Mouse (Mus musculus): ENCODE data around the gene Eipr1.

- TF ChIP-seq CTCF (conservative IDR thresholded peaks at IDR 0.05 in 1 of 2, IDR thresholded peaks at IDR 0.05 in 1 of 2; ENCODE audit: low read depth in 2 of 2, low read length in 2 of 2) = no peak
- TF ChIP-seq ZMIZ1 (IDR thresholded peaks at IDR 0.05; ENCODE audit: low read depth, low read length) = no peak
- no peak for TF ChIP-seq UBTF (IDR thresholded peaks at IDR 0.05; ENCODE audit: low read depth, low read length)
- no peak for TF ChIP-seq POLR2A (IDR thresholded peaks at IDR 0.05; ENCODE audit: low read depth, low read length)
- no peak for TF ChIP-seq KAT2A (IDR thresholded peaks at IDR 0.05; ENCODE audit: insufficient replicate concordance, low read length)
- TF ChIP-seq MEF2A (IDR thresholded peaks at IDR 0.05; ENCODE audit: borderline replicate concordance, low read depth, low read length) = no peak
- TF ChIP-seq CHD2 (IDR thresholded peaks at IDR 0.05; ENCODE audit: low read length) = no peak
- TF ChIP-seq MAX (IDR thresholded peaks at IDR 0.05; ENCODE audit: low read length) = no peak
- TF ChIP-seq SIN3A (IDR thresholded peaks at IDR 0.05; ENCODE audit: low read length) = no peak
- TF ChIP-seq USF1 (IDR thresholded peaks at IDR 0.05; ENCODE audit: low read depth, low read length) = no peak
- no peak for TF ChIP-seq ETS1 (conservative IDR thresholded peaks at IDR 0.05; ENCODE audit: low read depth, low read length)
- TF ChIP-seq TCF12 (IDR thresholded peaks at IDR 0.05; ENCODE audit: low read depth, low read length) = no peak
- no peak for TF ChIP-seq EP300 (IDR thresholded peaks at IDR 0.05; ENCODE audit: low read length)
- TF ChIP-seq BHLHE40 (IDR thresholded peaks at IDR 0.05; ENCODE audit: low read depth, low read length) = no peak
These were observed 27.2 kb upstream of the Eipr1 start for GRCm38 (mm10) chr12:28724366-28724765.

Measured in CH12.LX (cell line).